Mouse (Mus musculus) C2C12 (cell line): ENCODE measurements around the gene Taz.

Source experiments
- CEBPB ChIP-seq: IDR thresholded peaks from one replicate; pipeline ENCODE4 v1.6.1; 2011; ENCODE audit warnings: low read depth, mild to moderate bottlenecking, control low read depth, moderate library complexity
- CTCF ChIP-seq: IDR thresholded peaks from one replicate; pipeline ENCODE4 v1.5.1; 2011; ENCODE audit not compliant: control insufficient read depth, insufficient read depth, insufficient read length
- MAX ChIP-seq: IDR thresholded peaks from one replicate; pipeline ENCODE4 v1.6.1; 2011; ENCODE audit warnings: mild to moderate bottlenecking, control low read depth
- MYOD1 ChIP-seq: IDR thresholded peaks from one replicate; pipeline ENCODE4 v1.6.1; 2011; ENCODE audit warnings: low read depth; ENCODE audit not compliant: control insufficient read depth, insufficient read length
- MYOG ChIP-seq: IDR thresholded peaks from one replicate; pipeline ENCODE4 v1.6.1; 2011; ENCODE audit not compliant: control insufficient read depth, insufficient read length; ENCODE audit errors: extremely low read depth
- USF1 ChIP-seq: IDR thresholded peaks from one replicate; pipeline ENCODE4 v1.6.1; 2011; ENCODE audit warnings: low read depth, mild to moderate bottlenecking, control low read depth, moderate library complexity

- no peak for TF ChIP-seq USF1
- TF ChIP-seq CTCF, result no peak
- no peak for TF ChIP-seq MAX
- TF ChIP-seq MYOD1, result no peak
- TF ChIP-seq MYOG, result no peak
- no peak for TF ChIP-seq CEBPB
Observed at GRCm38 (mm10) chrX:74330166-74330930, 48.6 kb downstream of the Taz start.
